Mouse (Mus musculus): ENCODE results near the gene Med4.

GRCm38 (mm10) chr14:73501283-73501682 lies 8.5 kb upstream of the Med4 start:
- no peak for TF ChIP-seq CTCF (IDR thresholded peaks at IDR 0.05; ENCODE audit: control insufficient read depth, insufficient read depth, insufficient replicate concordance, low read depth, low read length)
- TF ChIP-seq POLR2A (IDR thresholded peaks at IDR 0.05; ENCODE audit: control insufficient read depth, low read depth, low read length): no peak
